Mouse (Mus musculus) lung, postnatal 0 days (tissue): ENCODE measurements around the gene Hist1h1c. TPM values are rescaled to one million over a fixed set of nuclear protein-coding genes. Genes with fewer than 3 reads are reported as not detected.
"Not testable (repeated sequence)": the region's sequence is repeated elsewhere in the genome, so short reads cannot be mapped to it uniquely, and the experiment has no call there.

Source experiments
- ATAC-seq: fragments of 200-750 bp; cut with Nextera tagmentation; 2 replicates; pipeline ENCODE4 v1.8.0; 2017; ENCODE audit warnings: moderate library complexity
- DNase-seq: peaks from one replicate; pipeline ENCODE4 v3.0.0-alpha.2; 2016; ENCODE audit warnings: low spot score
- H3K27ac ChIP-seq: fragments of 300-500 bp; sonication (generic); 2 replicates; pipeline ENCODE4 v1.5.1; 2014; ENCODE audit warnings: antibody characterized with exemption, mild to moderate bottlenecking, low read length, mixed read lengths
- H3K27me3 ChIP-seq: fragments of 300-500 bp; sonication (generic); replicated peaks from 2 replicates; pipeline ENCODE4 v1.6.1; 2014; ENCODE audit warnings: low read length, mixed read lengths; ENCODE audit not compliant: insufficient read depth
- H3K36me3 ChIP-seq: fragments of 300-500 bp; sonication (generic); 2 replicates; pipeline ENCODE4 v1.6.1; 2014; ENCODE audit warnings: low read length, mixed read lengths; ENCODE audit not compliant: insufficient read depth
- H3K4me1 ChIP-seq: fragments of 300-500 bp; sonication (generic); 2 replicates; pipeline ENCODE4 v1.6.1; 2014; ENCODE audit warnings: antibody characterized with exemption, low read depth, low read length, mixed read lengths; ENCODE audit not compliant: insufficient read depth
- H3K4me2 ChIP-seq: fragments of 300-500 bp; sonication (generic); replicated peaks from 2 replicates; pipeline ENCODE4 v1.6.1; 2014; ENCODE audit warnings: low read depth, mild to moderate bottlenecking, low read length, moderate library complexity, mixed read lengths
- H3K4me3 ChIP-seq: fragments of 300-500 bp; sonication (generic); 2 replicates; pipeline ENCODE4 v1.5.1; 2014; ENCODE audit warnings: low read depth, low read length
- H3K9ac ChIP-seq: fragments of 300-500 bp; sonication (generic); replicated peaks from 2 replicates; pipeline ENCODE4 v1.6.1; 2014; ENCODE audit warnings: low read depth, mild to moderate bottlenecking
- H3K9me3 ChIP-seq: fragments of 300-500 bp; sonication (generic); 2 replicates; pipeline ENCODE4 v1.6.1; 2016; ENCODE audit warnings: low read length, mixed read lengths
- CTCF ChIP-seq: IDR thresholded peaks from 2 replicates; pipeline ENCODE4 v1.5.1; 2016; ENCODE audit warnings: antibody characterized with exemption, mild to moderate bottlenecking
- EP300 ChIP-seq: IDR thresholded peaks from 2 replicates; pipeline ENCODE4 v1.6.1; 2016; ENCODE audit warnings: antibody characterized with exemption, mild to moderate bottlenecking, control low read depth
- WGBS: fragments of 180-500 bp; shearing (Covaris S2); extraction: QIAGEN DNeasy Blood & Tissue Kit; methylation state at CpG from one replicate; pipeline ENCODE4 v1.1.7; 2014; 5-methylcytosine and 5-hydroxymethylcytosine counted together
- polyA plus RNA-seq: library from polyadenylated mRNA; unstranded; fragments of >200 nt; fragmentation: Nextera tagmentation; extraction: Ambion mirVana; gene quantifications from 2 replicates; pipeline ENCODE4 v1.2.1, GENCODE M21; 2015

Gene Hist1h1c
- polyA plus RNA-seq, 1 experiment from 2014 or later: 43.3 TPM

- H3K36me3 ChIP-seq: no peaks in the 10 kb centered on the region
- no peaks in the 10 kb centered on the region for H3K27me3 ChIP-seq
- no peak overlapping the region for H3K4me2 ChIP-seq
- no peaks in the 10 kb centered on the region for H3K9me3 ChIP-seq
- no peak for TF ChIP-seq EP300
- TF ChIP-seq CTCF: no peak
- H3K27ac ChIP-seq: no peak overlapping the region
- H3K9ac ChIP-seq: no peak overlapping the region
- DNase-seq (no peak), ATAC-seq (no peak)
- no peak overlapping the region for H3K4me3 ChIP-seq
- no peaks in the 10 kb centered on the region for H3K4me1 ChIP-seq
- 75% methylated on average over 4 of the region's 4 CpGs for WGBS
Measured at GRCm38 (mm10) chr13:23702220-23702619, 36.4 kb upstream of the Hist1h1c start.

GRCm38 (mm10) chr13:23702801-23703200, 35.8 kb upstream of the Hist1h1c start:
- not testable (repeated sequence) for H3K27ac ChIP-seq, DNase-seq, H3K4me3 ChIP-seq, H3K4me1 ChIP-seq, H3K9me3 ChIP-seq, H3K9ac ChIP-seq, ATAC-seq, H3K36me3 ChIP-seq, H3K4me2 ChIP-seq, H3K27me3 ChIP-seq
- 60% methylated on average over 2 of the region's 2 CpGs for WGBS

GRCm38 (mm10) chr13:23705751-23706356, 32.8 kb upstream of the Hist1h1c start:
- Histone ChIP-seq H3K9ac (no peak overlapping the region), H3K36me3 (no peaks in the 10 kb centered on the region), H3K27me3 (no peaks in the 10 kb centered on the region), H3K4me1 (no peaks in the 10 kb centered on the region), H3K9me3 (no peaks in the 10 kb centered on the region), H3K4me3 (no peak overlapping the region), H3K27ac (no peak overlapping the region), H3K4me2 (no peak overlapping the region)
- WGBS: 82% methylated on average over 7 of the region's 7 CpGs
- ATAC-seq (no peak), DNase-seq (no peak)
- TF ChIP-seq CTCF (no peak), EP300 (no peak)

DNA sequence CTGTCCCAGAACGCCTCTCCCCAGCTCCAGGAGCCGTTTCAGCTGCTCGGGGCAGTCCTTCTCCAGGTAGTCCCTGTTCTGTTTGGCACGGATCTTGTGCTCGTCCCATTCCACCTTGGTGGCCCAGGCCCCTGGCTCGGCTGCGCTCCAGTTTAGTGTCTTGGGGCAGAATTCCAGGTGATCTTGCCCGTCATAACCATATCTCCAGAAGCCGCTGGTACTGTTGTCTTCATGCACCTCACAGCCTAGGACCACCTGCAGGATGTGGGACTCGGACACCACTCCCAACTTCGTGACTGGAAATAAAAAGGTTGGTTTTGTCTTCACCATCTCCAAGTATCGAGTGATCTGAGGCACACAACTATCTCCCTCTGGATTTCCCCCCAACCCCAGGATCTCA, 31.8 kb upstream of the Hist1h1c start:
- Histone ChIP-seq H3K9me3 (no peaks in the 10 kb centered on the region), H3K9ac (no peak overlapping the region), H3K4me1 (no peaks in the 10 kb centered on the region), H3K4me2 (no peak overlapping the region), H3K27ac (no peak overlapping the region), H3K36me3 (no peaks in the 10 kb centered on the region), H3K4me3 (no peak overlapping the region), H3K27me3 (no peaks in the 10 kb centered on the region)
- no peak for DNase-seq
- TF ChIP-seq EP300: no peak
- TF ChIP-seq CTCF: no peak
- 93% methylated on average over 12 of the region's 12 CpGs for WGBS
- ATAC-seq: no peak

GRCm38 (mm10) chr13:23708041-23708440, 30.6 kb upstream of the Hist1h1c start:
- Histone ChIP-seq H3K27me3 (no peaks in the 10 kb centered on the region), H3K9ac (no peak overlapping the region), H3K27ac (no peak overlapping the region), H3K4me1 (no peaks in the 10 kb centered on the region), H3K4me2 (no peak overlapping the region), H3K9me3 (no peaks in the 10 kb centered on the region), H3K4me3 (no peak overlapping the region), H3K36me3 (no peaks in the 10 kb centered on the region)
- 89% methylated on average over 4 of the region's 4 CpGs for WGBS
- DNase-seq: no peak
- no peak for ATAC-seq
- no peak for TF ChIP-seq CTCF
- no peak for TF ChIP-seq EP300

- DNase-seq (no peak), ATAC-seq (no peak)
- whole genome bisulfite sequencing: 61% methylated on average over 4 of the region's 4 CpGs
- Histone ChIP-seq H3K4me2 (no peak overlapping the region), H3K4me3 (no peak overlapping the region), H3K4me1 (no peaks in the 10 kb centered on the region), H3K9me3 (no peaks in the 10 kb centered on the region), H3K27me3 (no peaks in the 10 kb centered on the region), H3K36me3 (no peaks in the 10 kb centered on the region), H3K27ac (no peak overlapping the region), H3K9ac (no peak overlapping the region)
- no peak for TF ChIP-seq EP300
- no peak for TF ChIP-seq CTCF
Measured at GRCm38 (mm10) chr13:23708654-23709053, 30.0 kb upstream of the Hist1h1c start.
